Mouse (Mus musculus) heart, adult 2 months (tissue): ENCODE measurements around the gene Mkrn1. TPM values are rescaled to one million over a fixed set of nuclear protein-coding genes. Genes with fewer than 3 reads are reported as not detected.

Experiments used
- DNase-seq, 2 experiments: peaks; one replicate each; pipeline ENCODE4 v3.0.0; 2021
- H3K27ac ChIP-seq: fragments of 200-600 bp; 2 replicates; pipeline ENCODE4 v1.8.1; 2022
- H3K27me3 ChIP-seq: fragments of 200-500 bp; 2 replicates; pipeline ENCODE4 v1.6.1; 2012; ENCODE audit warnings: mild to moderate bottlenecking, low read length, inconsistent platforms, mixed read lengths; ENCODE audit not compliant: control insufficient read depth, insufficient read depth
- H3K36me3 ChIP-seq: fragments of 200-500 bp; 2 replicates; pipeline ENCODE4 v1.6.1; 2012; ENCODE audit warnings: low read length, inconsistent platforms; ENCODE audit not compliant: control insufficient read depth, insufficient read depth
- H3K4me1 ChIP-seq: fragments of 200-500 bp; 2 replicates; pipeline ENCODE4 v1.6.1; 2011; ENCODE audit warnings: low read length; ENCODE audit not compliant: control insufficient read depth, insufficient read depth
- H3K4me3 ChIP-seq: fragments of 200-600 bp; 2 replicates; pipeline ENCODE4 v1.8.1; 2022
- H3K79me2 ChIP-seq: fragments of 200-500 bp; replicated peaks from 2 replicates; pipeline ENCODE4 v1.6.1; 2012; ENCODE audit warnings: mild to moderate bottlenecking, inconsistent platforms, low read length, moderate library complexity, mixed read lengths; ENCODE audit not compliant: control insufficient read depth, insufficient read depth
- H3K9ac ChIP-seq: fragments of 200-500 bp; 2 replicates; pipeline ENCODE4 v1.6.1; 2012; ENCODE audit warnings: low read depth, mild to moderate bottlenecking, control low read depth, inconsistent platforms, low read length, mixed read lengths
- CTCF ChIP-seq: fragments of 200-600 bp; IDR thresholded peaks from 2 replicates; pipeline ENCODE4 v1.8.1; 2022; ENCODE audit warnings: antibody characterized with exemption, mild to moderate bottlenecking, moderate library complexity
- EP300 ChIP-seq: fragments of 200-500 bp; IDR thresholded peaks from 2 replicates; pipeline ENCODE4 v1.6.1; 2011; ENCODE audit warnings: low read depth, low read length, control low read depth; ENCODE audit not compliant: insufficient read depth
- POLR2A ChIP-seq: fragments of 200-500 bp; IDR thresholded peaks from 2 replicates; pipeline ENCODE4 v1.6.1; 2011; ENCODE audit warnings: mild to moderate bottlenecking, low read depth, low read length, control low read depth; ENCODE audit not compliant: insufficient read depth
- WGBS: fragments of 180-500 bp; shearing (Covaris S2); methylation state at CpG from one replicate; pipeline ENCODE4 v1.1.7; 2018; 5-methylcytosine and 5-hydroxymethylcytosine counted together
- intact Hi-C: fragments of 180-260 bp; cut with DNase I; formaldehyde crosslinking; loops from one replicate; pipeline ENCODE4 v1.15.1; 2025
- polyA plus RNA-seq: library from polyadenylated mRNA; depleted of rRNA; stranded (reverse); fragments of >200 nt; gene quantifications from 2 replicates; pipeline ENCODE4 v1.2.3, GENCODE M21; 2012; rRNA removed
- total RNA-seq, 2 experiments: library from RNA; stranded (reverse); gene quantifications; 2 replicates each; pipeline ENCODE4 v1.2.3; 2021

Mkrn1 gene
- total and polyA plus RNA-seq, 3 experiments = 48.8 to 156 (median 49.3) TPM

GRCm38 (mm10) chr6:39347880-39348814 is 72.1 kb downstream of the Mkrn1 start:
- WGBS = 41% methylated on average over 4 of the region's 4 CpGs
- no peaks in the 10 kb centered on the region for H3K36me3 ChIP-seq
- TF ChIP-seq POLR2A = no peak
- TF ChIP-seq CTCF = peak; percentile 40
- TF ChIP-seq EP300 = no peak
- H3K4me3 ChIP-seq = no peak overlapping the region
- no peak for DNase-seq
- intact Hi-C loops = no loop called here
- no peaks in the 10 kb centered on the region for H3K27me3 ChIP-seq
- no peak overlapping the region for H3K9ac ChIP-seq
- no peaks in the 10 kb centered on the region for H3K4me1 ChIP-seq
- peak overlapping the region; percentile 63 for H3K27ac ChIP-seq
- H3K79me2 ChIP-seq = no peaks in the 10 kb centered on the region

Other genes starting within 250 kb of the Mkrn1 start
- 10 to 100 TPM; 18.5 to 20.5 TPM for gene Kdm7a, start 213.7 kb downstream of the Mkrn1 start, total RNA-seq
- gene Kdm7a, start 213.7 kb downstream of the Mkrn1 start, polyA plus RNA-seq = 2.5 and 5.9 TPM in 2 replicates
- 10 to 100 TPM; 18.8 to 19.3 TPM for gene Slc37a3, start 42.8 kb downstream of the Mkrn1 start, total RNA-seq
- gene Slc37a3, start 42.8 kb downstream of the Mkrn1 start, polyA plus RNA-seq = 9.2 and 16.8 TPM in 2 replicates
- gene Rab19, start 39.3 kb downstream of the Mkrn1 start, total RNA-seq = under 1 TPM; 0.14 to 0.50 TPM
- gene Rab19, start 39.3 kb downstream of the Mkrn1 start, polyA plus RNA-seq = 0.61 and 0.73 TPM in 2 replicates
- gene Dennd2a, start 137.4 kb upstream of the Mkrn1 start, total RNA-seq = 1 to 10 TPM; 6.0 to 6.6 TPM
- 5.6 and 7.4 TPM in 2 replicates for gene Dennd2a, start 137.4 kb upstream of the Mkrn1 start, polyA plus RNA-seq
- 10 to 100 TPM; 12.1 to 15.6 TPM for gene Adck2, start 153.4 kb upstream of the Mkrn1 start, total RNA-seq
- 7.6 and 15.9 TPM in 2 replicates for gene Adck2, start 153.4 kb upstream of the Mkrn1 start, polyA plus RNA-seq
- gene Gm42420, start 165.3 kb upstream of the Mkrn1 start, total RNA-seq = not detected
- 0.59 and 2.2 TPM in 2 replicates for gene Gm42420, start 165.3 kb upstream of the Mkrn1 start, polyA plus RNA-seq
- 100 to 1,000 TPM; 625 to 742 TPM for gene Ndufb2, start 172.1 kb upstream of the Mkrn1 start, total RNA-seq
- gene Ndufb2, start 172.1 kb upstream of the Mkrn1 start, polyA plus RNA-seq = 916 and 995 TPM in 2 replicates